Mouse (Mus musculus): ENCODE measurements around the gene Atp2b2. TPM values are rescaled to one million over a fixed set of nuclear protein-coding genes. Genes with fewer than 3 reads are reported as not detected.
A peak's percentile ranks its signal among the peaks of the same experiment; 100 is the strongest.

Gene Atp2b2
- polyA plus RNA-seq, 1 experiment = 0.22 TPM

DNA sequence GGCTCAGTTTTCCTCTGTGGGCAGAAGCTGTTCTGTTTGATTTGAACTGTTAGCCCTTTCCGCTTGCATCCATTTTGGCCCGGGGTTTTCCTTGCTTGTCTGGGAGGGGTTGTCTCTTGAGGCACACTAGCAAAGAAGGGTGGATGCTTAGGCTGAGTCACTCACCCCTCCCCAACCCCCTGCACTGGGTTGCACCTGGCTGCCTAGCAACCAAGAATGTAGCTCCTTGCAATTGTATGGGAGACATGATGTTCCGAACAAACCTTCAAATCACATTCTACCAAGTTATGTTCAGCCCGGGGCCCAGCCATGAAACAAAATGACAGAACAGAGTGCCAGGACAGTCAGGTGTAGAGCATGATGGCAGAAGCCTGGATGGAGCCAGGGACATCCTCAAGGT is 215.1 kb downstream of the Atp2b2 start:
- DNase-seq (ENCODE audit: low read depth, low spot score) = no peak
- WGBS = 71% methylated on average over 4 of the region's 4 CpGs

DNA sequence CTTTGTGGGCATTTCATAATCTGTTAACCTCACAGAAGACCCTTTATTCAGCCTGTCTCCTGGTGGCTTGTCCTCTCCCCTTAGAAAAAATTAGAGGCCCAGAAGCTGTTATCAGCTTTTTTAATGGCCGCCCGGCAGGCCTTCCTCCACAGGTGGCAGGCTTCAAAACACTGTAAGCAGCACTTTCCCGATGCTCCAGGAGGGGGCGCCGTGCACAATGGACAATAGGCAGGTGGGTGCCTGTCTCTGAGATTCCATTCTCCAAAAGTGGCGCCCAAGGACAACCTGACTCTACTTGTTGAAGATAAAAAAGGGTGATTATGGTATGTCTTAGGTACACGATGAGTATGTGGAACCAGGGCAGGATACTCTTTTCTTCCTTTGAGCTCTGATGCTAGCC is 220.0 kb downstream of the Atp2b2 start:
- no peak for DNase-seq (ENCODE audit: low read depth, low spot score)
- WGBS = 22% methylated on average over 7 of the region's 7 CpGs

DNA sequence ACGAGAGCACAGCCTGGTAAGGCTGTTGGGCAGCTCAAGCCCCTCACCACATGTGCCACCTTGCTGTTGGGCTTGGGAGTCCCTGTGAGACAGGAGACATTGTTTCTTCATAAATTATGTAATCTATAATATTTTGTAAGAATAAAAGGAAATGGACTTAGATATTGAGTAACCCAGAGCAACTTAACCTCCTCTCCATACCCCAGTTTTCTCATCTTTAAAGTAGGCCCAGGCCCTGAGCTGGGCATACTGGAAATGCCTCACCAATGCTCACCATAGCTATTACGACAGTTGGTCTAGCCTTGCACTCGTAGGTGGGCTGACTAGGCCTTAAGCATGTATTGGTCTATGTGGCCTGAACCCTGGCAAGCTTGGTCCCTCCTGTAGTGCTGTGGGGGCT is 225.7 kb downstream of the Atp2b2 start:
- WGBS = 87% methylated on average over 3 of the region's 3 CpGs
- no peak for DNase-seq (ENCODE audit: low read depth, low spot score)

DNA sequence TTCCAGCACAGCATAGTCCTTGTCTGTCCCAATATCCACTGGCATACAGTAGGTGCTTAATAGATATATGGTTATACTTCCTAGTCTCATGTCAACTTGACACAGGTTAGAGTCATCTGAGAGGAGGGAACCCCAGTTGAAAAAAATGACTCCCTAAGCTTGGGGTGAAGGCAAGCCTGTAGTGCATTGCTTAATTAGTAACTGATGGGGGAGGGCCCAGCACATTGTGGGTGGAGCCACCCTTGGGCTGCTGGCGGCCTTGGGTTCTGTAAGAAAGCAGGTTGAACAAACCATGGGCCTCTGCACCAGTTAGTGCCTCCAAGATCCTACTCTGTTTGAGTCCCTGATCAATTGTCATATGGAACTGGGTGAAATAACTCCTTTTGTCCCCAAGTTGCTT is 231.0 kb downstream of the Atp2b2 start:
- no peak for DNase-seq (ENCODE audit: low read depth, low spot score)
- 20% methylated on average over 1 of the region's 1 CpGs for WGBS

DNA sequence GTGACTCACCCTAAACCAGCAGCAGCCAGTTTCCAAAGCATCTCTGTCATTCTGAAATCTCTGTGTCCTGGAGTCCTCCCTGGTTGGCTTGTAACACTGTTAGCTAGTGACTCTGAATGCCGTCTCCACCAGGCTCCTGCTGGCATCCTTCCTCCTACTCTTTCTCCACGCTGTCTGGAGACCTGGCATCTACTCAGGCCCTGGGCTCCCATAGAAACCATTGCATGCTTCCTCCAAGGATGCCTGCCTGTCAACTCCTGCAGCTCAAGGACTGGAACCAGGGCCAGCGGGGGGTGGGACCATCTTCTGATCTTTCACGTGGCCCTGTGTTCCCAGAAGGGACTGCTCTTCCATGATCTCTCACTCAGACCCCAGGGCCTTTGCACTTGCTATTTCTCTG is 231.7 kb downstream of the Atp2b2 start:
- 75% methylated on average over 4 of the region's 4 CpGs for WGBS
- no peak for DNase-seq (ENCODE audit: low read depth, low spot score)

DNA sequence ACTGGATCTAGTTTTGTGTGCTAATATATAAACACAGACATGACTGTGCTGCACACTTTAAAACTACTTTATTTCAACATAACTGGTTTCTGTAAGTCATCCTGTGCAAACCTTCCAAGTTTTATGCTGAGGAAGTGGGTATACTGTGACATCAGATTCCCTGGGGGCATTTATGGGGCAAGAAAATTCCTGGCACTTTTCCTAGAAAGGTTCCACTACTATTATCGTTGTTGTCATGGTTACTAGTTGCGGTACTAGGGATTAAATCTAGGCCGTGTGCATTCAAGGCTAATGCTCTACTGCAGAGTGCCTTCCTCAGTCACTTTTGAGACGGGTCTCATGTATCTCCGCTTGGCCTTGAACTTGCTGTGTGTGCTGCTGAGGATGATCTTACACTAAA is 236.2 kb downstream of the Atp2b2 start:
- 72% methylated on average over 5 of the region's 5 CpGs for WGBS
- no peak for DNase-seq (ENCODE audit: low read depth, low spot score)

DNA sequence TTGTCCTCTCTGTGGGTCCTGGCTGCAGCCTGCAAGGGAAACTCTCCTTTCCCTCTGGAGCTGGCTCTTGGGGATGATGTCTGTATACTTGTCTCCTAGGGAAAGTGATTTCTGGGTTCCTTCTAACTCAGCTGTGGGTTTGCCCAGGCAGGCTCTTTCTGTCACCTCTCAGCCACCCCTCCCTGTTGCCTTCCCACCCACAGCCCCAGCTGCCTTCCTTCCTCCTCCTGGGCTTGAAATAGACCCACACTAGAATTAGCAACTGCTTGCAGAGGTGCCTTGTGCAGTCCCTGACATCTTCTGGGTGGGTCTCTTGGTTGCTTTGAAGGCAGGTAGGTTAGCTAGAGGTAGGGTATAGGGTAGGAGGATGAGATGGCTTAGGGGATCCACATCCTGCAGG is 241.2 kb downstream of the Atp2b2 start:
- DNase-seq (ENCODE audit: low read depth, low spot score) = no peak

DNA sequence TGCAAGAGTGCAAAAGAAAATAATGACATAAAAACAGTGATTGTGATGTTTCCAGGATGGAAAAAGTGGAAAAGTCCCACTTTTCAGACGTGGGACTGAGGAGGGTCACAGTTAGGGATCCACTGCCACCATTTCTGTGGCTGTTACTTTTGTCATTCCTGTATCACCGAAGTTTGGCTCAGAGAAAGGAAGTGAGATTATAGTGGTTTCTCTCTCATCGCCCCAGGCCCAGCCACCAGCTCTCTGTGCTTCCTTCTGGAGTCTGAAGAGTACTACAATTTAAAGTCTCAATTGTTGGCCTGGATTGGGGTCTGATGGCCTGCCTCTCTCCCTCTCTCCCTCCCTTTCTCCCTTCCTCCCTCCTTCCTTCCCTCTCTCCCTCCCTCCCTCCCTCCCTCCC is 242.5 kb downstream of the Atp2b2 start:
- DNase-seq (ENCODE audit: low read depth, low spot score) = no peak
- 62% methylated on average over 3 of the region's 3 CpGs for WGBS

DNA sequence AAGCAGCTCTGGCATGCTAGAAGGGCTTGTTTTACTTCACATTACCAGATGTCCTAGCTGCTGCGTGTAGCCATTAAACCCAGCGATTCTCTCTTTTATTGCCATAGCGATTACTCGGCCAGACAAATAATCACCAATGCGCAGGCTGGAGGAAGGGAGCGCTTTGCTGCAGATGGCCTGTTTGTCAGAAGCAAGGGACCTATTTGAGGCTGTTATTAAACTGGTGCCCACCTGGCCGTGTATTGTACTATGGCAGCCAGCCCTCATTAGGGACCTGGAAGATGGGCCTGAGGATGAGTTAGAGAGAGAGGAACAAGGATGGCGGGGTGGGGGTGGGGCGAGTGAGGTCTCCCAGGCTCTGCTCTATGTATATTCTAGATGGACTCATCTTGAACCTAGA is 243.1 kb downstream of the Atp2b2 start:
- WGBS = 39% methylated on average over 9 of the region's 9 CpGs
- DNase-seq (ENCODE audit: low read depth, low spot score) = no peak

DNA sequence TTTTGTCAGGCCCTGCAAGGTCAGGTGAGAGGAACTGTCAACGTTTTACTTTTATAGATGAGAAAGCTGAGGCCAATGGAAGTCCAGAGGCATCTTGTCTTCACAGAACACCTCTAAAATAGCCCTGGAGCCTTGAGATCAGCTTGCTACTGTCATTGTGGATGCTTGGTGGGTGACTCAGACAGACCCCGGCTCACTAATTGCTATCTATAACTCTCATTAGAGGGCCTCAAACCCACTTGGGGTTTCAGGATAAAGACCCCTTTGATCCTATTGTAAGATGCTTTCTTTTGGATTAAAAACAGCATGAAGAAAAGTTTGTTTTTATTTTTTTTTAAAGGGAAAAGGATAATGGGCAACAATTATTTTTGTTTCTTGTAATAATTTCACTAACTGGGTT is 243.5 kb downstream of the Atp2b2 start:
- WGBS = 26% methylated on average over 2 of the region's 2 CpGs
- no peak for DNase-seq (ENCODE audit: low read depth, low spot score)

DNA sequence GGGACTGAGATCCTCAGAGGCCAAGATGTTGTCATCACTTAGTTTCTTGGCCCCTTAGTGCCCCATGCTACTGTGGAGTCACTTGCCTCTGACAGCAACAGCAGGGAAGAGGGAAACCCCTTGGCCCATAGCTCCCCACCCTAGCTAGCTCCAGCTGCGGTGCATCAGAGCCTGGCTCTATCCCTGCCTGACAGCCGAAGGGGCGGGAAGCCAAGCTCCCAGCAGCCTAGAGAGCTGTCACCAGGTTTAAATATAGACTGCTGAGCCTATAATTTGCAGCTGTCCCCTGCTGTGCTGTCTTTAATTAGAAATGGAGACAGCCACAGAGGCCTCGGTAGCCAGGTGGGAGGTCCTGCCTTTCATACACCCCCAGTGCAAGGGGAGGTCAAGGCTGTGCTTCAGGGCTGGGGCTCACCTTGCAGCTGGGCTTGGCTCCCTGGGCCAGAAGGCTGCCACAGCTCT is 247.1 kb downstream of the Atp2b2 start:
- 20% methylated on average over 4 of the region's 4 CpGs for WGBS
- no peak for DNase-seq (ENCODE audit: low read depth, low spot score)

DNA sequence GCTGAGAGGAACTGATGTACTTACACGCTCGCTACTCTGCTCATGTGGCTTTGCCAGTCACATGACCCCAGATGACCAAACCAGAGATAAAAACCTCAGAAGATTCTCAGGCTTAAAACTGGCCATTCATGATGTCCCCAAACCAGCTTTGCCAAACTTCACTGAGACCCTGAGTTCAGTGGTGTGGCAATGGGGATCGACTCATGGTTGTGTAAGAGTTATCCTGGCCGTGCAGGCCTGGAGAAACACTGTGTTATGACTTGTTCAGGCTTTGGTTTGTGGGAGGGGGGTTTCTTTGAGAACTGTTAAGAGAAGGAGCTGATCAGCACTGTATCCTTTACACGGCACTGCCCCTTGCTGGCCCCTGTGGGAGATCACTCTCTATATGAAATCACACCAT is 250.0 kb downstream of the Atp2b2 start:
- 80% methylated on average over 5 of the region's 5 CpGs for WGBS

DNA sequence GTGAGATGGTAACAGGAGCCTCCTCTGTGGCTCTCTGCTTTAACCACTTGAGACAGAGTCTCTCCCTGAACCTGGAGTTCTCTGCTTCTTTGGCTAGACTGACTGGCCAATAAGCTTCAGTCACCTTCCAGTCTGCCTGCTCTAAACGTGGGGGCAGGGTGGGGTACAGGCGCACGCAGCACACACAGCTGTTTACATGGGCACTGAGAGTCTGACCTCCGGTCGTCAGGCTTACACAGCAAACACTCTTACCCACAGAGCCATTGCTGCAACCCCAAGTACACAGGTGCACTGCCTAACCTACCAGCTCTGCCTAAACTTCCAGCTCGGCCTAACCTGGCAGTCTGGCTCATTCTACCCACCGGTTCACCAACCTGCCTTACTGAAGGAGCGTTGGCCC is 251.4 kb downstream of the Atp2b2 start:
- DNase-seq (ENCODE audit: low read depth, low spot score) = no peak
- WGBS = 41% methylated on average over 8 of the region's 8 CpGs

More for the DNA sequence above, 250.0 kb downstream of the Atp2b2 start:
- no peak for DNase-seq (ENCODE audit: low read depth, low spot score)

DNA sequence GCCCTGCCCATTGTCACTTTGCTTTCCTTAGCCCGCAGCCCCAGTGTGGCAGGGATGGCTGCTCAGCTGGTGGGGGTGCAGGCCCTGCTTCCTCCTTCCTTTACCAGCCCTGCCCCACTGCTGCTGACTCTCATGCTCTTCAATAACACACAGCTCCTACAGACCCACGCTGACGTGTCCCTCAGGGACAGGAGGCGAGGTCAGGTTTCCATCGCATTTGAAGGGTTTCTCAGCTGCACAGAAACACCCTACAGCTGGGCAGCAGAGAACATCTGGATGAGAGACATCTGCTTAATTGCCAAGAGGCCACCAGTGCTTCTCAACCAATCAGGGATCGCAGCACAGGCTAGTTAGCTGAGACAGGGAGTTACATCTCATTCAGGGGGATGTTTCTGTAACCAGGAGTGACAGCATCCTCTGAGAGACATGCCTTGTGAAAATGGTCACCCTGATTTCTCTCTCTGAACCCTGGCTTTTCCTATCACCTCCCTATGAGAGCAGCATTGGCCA is 254.9 kb downstream of the Atp2b2 start:
- no peak for DNase-seq (ENCODE audit: low read depth, low spot score)
- 42% methylated on average over 6 of the region's 6 CpGs for WGBS

DNA sequence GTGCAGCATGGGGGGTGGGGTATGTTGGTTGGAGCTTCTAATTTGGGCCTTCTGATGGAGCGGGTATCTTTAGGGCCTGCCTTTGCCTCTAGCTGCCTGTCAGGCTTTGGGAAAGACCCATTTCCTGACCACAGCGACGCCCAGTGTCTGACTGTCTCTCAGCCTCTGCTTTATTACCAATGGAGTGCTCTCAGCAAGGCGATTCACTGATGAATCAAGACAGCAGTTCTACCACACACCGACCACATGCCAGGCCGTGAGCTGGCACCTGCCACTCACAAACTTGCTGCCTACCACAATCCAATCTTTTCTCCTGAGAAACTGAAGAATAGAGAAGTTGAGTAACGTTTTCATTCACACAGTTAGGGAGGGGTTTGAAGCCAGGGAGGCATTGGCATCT is 256.8 kb downstream of the Atp2b2 start:
- WGBS = 68% methylated on average over 7 of the region's 7 CpGs
- DNase-seq (ENCODE audit: low read depth, low spot score) = no peak

DNA sequence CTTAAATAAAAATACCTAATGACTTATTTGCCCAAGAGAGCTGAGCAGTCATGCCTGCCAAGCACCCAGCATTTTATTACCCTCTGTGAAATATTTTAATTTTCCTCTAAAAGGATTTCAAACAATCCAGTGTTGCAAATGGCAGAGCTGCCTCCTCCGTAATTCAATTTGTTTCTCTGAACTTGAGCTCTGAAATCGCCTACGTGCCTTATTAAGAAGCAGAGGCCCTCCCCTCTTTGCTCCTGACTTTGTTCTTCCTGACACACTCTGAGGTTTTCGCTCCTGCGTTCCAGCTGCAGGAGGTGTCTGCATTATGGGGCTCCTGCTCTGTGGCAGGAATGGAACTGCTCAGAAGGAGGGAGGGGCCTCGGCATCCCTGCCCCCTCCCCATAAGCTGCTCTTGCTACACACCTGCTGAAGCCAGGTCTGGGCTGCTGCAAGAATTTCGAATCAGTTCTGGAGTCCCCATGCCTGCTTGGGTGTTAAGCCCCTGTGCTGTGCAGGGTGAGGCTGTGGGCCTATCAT is 264.1 kb downstream of the Atp2b2 start:
- DNase-seq (ENCODE audit: low read depth, low spot score) = no peak
- 44% methylated on average over 7 of the region's 7 CpGs for WGBS

DNA sequence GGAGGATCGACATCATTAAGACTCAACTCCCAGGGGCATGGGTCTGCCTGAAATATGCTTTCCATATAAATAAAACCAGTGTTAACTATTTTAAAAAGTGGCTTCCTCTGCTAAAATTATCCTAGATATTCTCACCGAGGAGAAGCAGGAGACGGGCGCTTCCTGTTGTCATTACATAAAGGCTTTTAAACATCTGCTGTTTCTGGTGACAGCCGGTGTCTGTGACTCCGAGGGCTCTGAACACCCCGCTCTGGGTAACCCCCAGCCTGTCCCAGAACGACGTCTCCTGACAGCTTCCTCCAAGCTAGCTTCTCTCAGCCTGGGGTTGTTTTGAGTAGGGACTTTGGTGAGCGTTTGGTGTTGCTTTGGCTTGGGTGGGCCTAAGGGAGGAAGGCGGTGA is 273.6 kb downstream of the Atp2b2 start:
- no peak for DNase-seq (ENCODE audit: low read depth, low spot score)
- WGBS = 58% methylated on average over 11 of the region's 11 CpGs

DNA sequence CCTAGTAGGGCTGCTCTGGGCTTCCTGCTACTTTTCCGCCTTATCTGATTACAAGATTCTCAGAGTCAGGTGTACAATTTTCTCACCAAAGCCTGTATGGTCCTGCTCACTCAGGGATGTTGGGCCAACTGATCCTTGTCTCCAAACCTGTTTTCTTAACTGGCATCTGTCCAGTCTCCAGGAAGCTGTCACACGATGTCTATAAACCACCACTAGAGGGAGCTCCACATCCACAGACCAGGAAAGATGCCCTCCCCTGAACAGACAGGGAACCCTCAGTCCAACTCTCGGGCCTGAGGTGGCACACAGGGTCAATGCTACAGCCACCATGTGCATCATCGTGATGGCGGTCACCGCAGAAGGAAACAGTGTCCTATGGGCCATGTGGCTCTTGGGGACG is 280.8 kb downstream of the Atp2b2 start:
- peak; percentile 36 for DNase-seq (ENCODE audit: low read depth, low spot score)
- WGBS = 20% methylated on average over 7 of the region's 7 CpGs

DNA sequence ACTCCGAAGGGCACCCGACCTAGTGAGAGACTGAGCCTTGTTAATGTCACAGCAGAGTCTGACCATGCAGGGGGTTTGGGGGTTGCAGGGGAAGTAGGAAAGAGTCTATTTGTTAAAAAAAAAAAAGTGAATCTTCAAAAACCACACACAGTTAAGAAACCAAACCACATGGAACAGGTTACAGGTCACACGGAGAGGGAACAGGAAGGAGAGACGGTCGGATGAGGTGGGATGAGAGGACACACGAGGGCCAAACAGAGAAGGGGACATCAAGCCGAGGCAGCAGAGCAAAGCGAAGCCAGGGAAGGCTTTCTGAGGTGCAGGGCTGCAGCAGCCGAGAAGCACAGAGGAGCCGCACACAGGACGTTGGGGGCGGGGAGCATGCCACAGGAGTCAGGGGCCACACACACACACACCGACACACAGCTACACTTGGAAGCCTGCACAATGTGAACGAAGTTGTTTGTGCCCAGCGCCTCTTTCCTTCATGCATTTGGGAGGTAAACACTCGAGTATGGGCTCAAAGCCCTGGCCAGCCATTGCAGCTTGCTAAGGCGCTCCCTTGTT is 293.2 kb downstream of the Atp2b2 start:
- no peak for DNase-seq (ENCODE audit: low read depth, low spot score)
- 46% methylated on average over 17 of the region's 17 CpGs for WGBS

DNA sequence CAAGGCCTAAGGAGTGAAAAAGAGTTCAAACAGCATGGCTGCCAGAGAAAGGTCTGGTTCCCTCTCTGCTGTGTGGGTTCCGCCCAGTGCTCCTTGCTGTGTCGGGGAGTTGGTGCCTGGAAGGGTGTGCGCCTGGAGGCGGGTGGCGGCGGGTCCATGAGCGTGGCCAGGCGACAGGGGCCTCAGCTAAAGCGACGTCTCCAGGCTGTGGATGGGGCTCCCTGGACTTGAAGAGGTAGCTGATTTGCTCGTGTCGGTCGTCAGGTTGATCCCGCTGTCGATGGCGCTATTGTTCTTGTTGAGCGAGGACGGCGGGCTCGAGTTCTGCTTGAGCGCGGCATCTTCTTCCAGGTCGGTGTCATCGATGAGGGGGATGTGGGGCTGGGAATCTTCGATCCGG is 294.1 kb downstream of the Atp2b2 start:
- no peak for DNase-seq (ENCODE audit: low read depth, low spot score)

DNA sequence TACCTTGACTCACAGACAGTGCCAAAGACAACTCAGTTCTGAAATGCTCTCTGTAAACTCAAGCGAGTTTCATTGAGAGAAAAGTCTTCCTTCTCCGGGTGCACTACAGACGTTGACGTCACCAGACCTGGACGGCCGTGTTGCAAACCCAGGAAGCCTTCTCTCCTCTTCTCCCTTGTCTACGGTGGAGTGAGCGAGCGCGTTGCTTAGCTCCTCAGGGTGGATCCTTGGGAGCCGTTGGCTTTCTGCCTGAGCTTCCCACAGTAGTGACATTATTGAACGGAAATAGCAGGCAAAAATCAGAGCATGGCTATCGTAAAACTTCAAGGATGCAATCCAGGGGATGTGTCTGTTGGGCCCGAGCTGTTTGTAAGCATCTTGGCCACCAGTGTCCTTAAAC is 295.1 kb downstream of the Atp2b2 start:
- 64% methylated on average over 14 of the region's 14 CpGs for WGBS
- DNase-seq (ENCODE audit: low read depth, low spot score) = no peak

More for the DNA sequence above, 294.1 kb downstream of the Atp2b2 start:
- 22% methylated on average over 26 of the region's 26 CpGs for WGBS

DNA sequence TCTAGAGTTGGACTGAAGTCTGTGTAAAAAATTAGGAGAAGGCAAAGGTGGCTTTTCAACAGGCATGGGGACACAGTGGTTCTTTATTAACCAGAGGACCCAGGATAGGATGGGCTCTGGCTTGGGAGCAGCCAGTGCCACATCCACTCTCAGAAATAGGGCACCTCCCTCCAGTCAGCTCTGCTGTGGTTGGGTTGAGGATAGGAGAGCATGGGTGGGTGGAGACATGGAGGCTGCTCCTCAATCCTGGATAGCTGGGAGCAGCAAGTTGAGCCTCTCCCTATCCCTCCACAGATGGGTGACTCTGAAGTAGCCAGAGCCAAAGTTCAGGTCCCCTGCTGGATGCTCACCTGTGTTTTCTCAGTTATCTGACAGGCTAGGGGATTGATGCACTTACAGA is 297.3 kb downstream of the Atp2b2 start:
- DNase-seq (ENCODE audit: low read depth, low spot score) = no peak

Measured in large intestine, adult 2 months (tissue).